Mouse (Mus musculus) cerebellum, adult 2 months (tissue): ENCODE data around the gene Ntrk2. TPM values are rescaled to one million over a fixed set of nuclear protein-coding genes. Genes with fewer than 3 reads are reported as not detected.

Experiments used
- DNase-seq, 2 experiments: peaks; one replicate each; pipeline ENCODE4 v3.0.0; 2021
- H3K27ac ChIP-seq: fragments of 200-500 bp; 2 replicates; pipeline ENCODE4 v1.5.1; 2012; ENCODE audit warnings: low read length, control low read depth, inconsistent platforms; ENCODE audit not compliant: insufficient read depth
- H3K27me3 ChIP-seq: fragments of 200-500 bp; 2 replicates; pipeline ENCODE4 v1.6.1; 2012; ENCODE audit warnings: inconsistent platforms, mild to moderate bottlenecking, low read length, moderate library complexity; ENCODE audit not compliant: control insufficient read depth, insufficient read depth
- H3K4me1 ChIP-seq: fragments of 200-500 bp; 2 replicates; pipeline ENCODE4 v1.6.1; 2011; ENCODE audit warnings: low read length; ENCODE audit not compliant: control insufficient read depth, insufficient read depth
- H3K4me3 ChIP-seq: fragments of 200-500 bp; replicated peaks from 2 replicates; pipeline ENCODE3; 2011; ENCODE audit warnings: mild to moderate bottlenecking, low read depth, low read length, control low read depth; ENCODE audit not compliant: insufficient read depth
- CTCF ChIP-seq: fragments of 200-500 bp; IDR thresholded peaks from 2 replicates; pipeline ENCODE4 v1.5.1; 2011; ENCODE audit warnings: low read depth, mild to moderate bottlenecking, control low read depth, low read length, moderate library complexity, borderline replicate concordance; ENCODE audit not compliant: insufficient read depth
- POLR2A ChIP-seq: fragments of 200-500 bp; IDR thresholded peaks from 2 replicates; pipeline ENCODE4 v1.6.1; 2011; ENCODE audit warnings: low read length, control low read depth, borderline replicate concordance; ENCODE audit not compliant: insufficient read depth
- WGBS: fragments of 180-500 bp; shearing (Covaris S2); methylation state at CpG from one replicate; pipeline ENCODE4 v1.1.7; 2018; 5-methylcytosine and 5-hydroxymethylcytosine counted together
- polyA plus RNA-seq: library from polyadenylated mRNA; depleted of rRNA; stranded (reverse); fragments of >200 nt; gene quantifications from 2 replicates; pipeline ENCODE4 v1.2.3, GENCODE M21; 2012

Gene Ntrk2
- polyA plus RNA-seq, 1 experiment, result 136 TPM

GRCm38 (mm10) chr13:58933126-58933525 lies 126.8 kb downstream of the Ntrk2 start:
- Histone ChIP-seq H3K27me3 (no peaks in the 10 kb centered on the region), H3K27ac (peak overlapping the region; percentile 38; the same call in 1 of the 2 replicates), H3K4me3 (no peak overlapping the region), H3K4me1 (peaks cover 53% of the 10 kb centered on the region)
- TF ChIP-seq CTCF (no peak), POLR2A (no peak)
- DNase-seq, result peak; percentile 42 to 49
- WGBS, result 37% methylated on average over 4 of the region's 4 CpGs

GRCm38 (mm10) chr13:58934576-58935110 lies 128.3 kb downstream of the Ntrk2 start:
- peak overlapping the region; percentile 97 for H3K27ac ChIP-seq

DNA sequence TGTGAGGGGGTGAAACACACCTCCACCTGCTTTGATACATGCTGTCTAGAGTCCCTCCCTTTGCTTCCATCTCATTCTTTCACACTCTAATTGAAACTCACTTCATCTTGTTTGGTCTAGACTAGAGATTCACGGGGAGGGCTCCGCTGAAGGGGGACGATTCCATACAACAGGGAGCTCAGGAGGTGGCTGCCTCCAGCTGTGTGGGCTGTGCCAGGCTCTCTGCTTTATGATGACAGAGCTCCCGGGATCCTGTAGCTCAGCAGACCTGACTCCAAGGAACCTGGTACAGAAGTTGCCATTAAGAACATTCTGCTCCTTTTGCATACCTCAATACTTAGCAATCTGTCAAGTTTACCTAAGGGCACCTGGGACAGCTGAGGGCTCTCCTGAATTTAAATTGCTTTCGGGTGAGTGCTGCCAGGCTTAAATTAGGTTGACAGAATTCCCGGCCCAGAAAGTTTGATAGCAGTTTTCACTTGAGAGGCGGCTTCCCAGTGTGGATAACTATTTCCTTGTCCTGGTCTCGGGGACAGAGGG lies 129.7 kb downstream of the Ntrk2 start:
- DNase-seq, result peak in 1 of 2 experiments; percentile 34
- Histone ChIP-seq H3K4me3 (no peak overlapping the region), H3K4me1 (peaks cover 64% of the 10 kb centered on the region), H3K27ac (no peak overlapping the region; the same call in 1 of the 2 replicates), H3K27me3 (no peaks in the 10 kb centered on the region)
- 42% methylated on average over 8 of the region's 8 CpGs for WGBS
- TF ChIP-seq POLR2A, result no peak

More at GRCm38 (mm10) chr13:58934576-58935110, 128.3 kb downstream of the Ntrk2 start:
- DNase-seq, result peak; percentile 61 to 62
- WGBS, result 25% methylated on average over 3 of the region's 3 CpGs
- peaks cover 56% of the 10 kb centered on the region for H3K4me1 ChIP-seq
- no peak overlapping the region for H3K4me3 ChIP-seq
- no peak for TF ChIP-seq POLR2A
- TF ChIP-seq CTCF, result no peak
- no peaks in the 10 kb centered on the region for H3K27me3 ChIP-seq

DNA sequence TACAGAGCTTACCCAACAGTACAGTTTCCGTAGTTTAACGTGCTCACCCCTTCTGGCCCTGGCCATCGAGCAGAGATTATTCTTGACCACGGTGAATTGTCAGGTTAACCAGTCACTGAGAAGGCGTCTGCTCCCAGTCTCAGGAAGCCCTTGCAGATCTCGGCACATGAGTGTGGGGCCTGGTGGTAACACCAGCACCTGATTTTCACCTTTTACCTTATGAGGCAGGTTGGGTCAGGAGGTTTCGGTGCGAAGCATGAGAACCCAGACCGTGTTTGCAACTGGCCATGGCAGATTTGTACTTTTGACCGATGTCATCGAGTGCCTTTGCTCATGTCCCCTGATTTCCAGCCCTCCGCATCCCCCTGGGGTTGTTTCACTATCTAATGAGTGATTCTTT lies 131.5 kb downstream of the Ntrk2 start:
- no peak overlapping the region for H3K4me3 ChIP-seq
- WGBS, result 88% methylated on average over 12 of the region's 12 CpGs
- H3K27me3 ChIP-seq, result no peaks in the 10 kb centered on the region
- peak overlapping the region; percentile 56 for H3K27ac ChIP-seq
- TF ChIP-seq POLR2A (no peak), CTCF (no peak)
- H3K4me1 ChIP-seq, result peaks cover 66% of the 10 kb centered on the region
- peak; percentile 34 to 42 for DNase-seq

DNA sequence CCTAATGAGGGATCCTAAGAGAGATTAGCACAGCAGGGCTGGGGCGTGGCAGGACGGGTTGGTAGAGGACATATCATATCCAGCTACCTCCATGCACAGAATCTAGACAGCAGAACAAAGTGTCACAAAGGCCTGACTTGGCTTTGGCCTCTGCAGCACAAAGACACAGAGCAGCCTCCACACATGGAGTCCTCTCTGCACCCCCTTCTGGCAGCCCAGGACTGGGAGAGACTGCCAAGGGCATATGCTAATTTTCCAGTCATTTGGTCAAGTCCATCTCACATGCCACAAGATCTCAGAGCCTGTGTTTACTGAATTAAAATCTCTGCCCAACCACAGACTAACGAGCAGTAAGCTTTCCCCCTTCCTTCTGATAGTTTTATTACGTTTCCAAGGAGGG lies 132.1 kb downstream of the Ntrk2 start:
- WGBS, result 6% methylated on average over 4 of the region's 4 CpGs
- no peak for TF ChIP-seq POLR2A
- peak; percentile 44; the same call in 1 of the 2 replicates for TF ChIP-seq CTCF

GRCm38 (mm10) chr13:58940208-58940607 lies 133.8 kb downstream of the Ntrk2 start:
- Histone ChIP-seq H3K27ac (peak overlapping the region; percentile 8; the same call in 1 of the 2 replicates), H3K27me3 (no peaks in the 10 kb centered on the region), H3K4me1 (peaks cover 47% of the 10 kb centered on the region), H3K4me3 (no peak overlapping the region)
- DNase-seq, result peak in 1 of 2 experiments; percentile 78
- 26% methylated on average over 6 of the region's 6 CpGs for WGBS
- TF ChIP-seq CTCF (no peak), POLR2A (no peak)

More for the DNA sequence above, 132.1 kb downstream of the Ntrk2 start:
- Histone ChIP-seq H3K4me1 (peaks cover 61% of the 10 kb centered on the region), H3K27ac (peak overlapping the region; percentile 22; the same call in 1 of the 2 replicates), H3K4me3 (no peak overlapping the region), H3K27me3 (no peaks in the 10 kb centered on the region)
- peak; percentile 90 to 97 for DNase-seq

DNA sequence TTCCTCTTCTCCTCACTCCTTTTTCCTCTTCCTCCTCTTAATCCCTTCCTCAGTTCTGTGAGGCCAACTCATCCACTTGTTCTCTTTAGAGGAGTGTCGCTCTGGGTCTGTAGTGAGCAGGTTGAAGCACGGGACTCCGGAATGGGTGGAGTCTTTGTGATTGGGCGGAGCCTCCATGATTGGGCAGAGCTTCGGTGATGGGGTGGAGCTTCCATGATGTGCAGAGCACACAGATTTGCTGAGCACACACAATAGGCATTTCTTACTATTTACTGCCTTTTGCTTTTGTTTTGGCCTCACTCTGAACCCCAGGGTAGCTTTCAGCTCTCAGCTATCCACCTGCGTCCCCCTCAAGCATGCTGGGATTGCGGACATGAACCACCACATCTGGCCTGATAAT lies 134.4 kb downstream of the Ntrk2 start:
- 76% methylated on average over 7 of the region's 7 CpGs for WGBS
- no peak overlapping the region for H3K4me3 ChIP-seq
- DNase-seq, result no peak
- H3K27me3 ChIP-seq, result no peaks in the 10 kb centered on the region
- 0 out of 2 replicates have a peak overlapping the region, but pooled peaks have one; percentile 8 for H3K27ac ChIP-seq
- TF ChIP-seq CTCF, result no peak
- TF ChIP-seq POLR2A, result no peak
- peaks cover 42% of the 10 kb centered on the region for H3K4me1 ChIP-seq

DNA sequence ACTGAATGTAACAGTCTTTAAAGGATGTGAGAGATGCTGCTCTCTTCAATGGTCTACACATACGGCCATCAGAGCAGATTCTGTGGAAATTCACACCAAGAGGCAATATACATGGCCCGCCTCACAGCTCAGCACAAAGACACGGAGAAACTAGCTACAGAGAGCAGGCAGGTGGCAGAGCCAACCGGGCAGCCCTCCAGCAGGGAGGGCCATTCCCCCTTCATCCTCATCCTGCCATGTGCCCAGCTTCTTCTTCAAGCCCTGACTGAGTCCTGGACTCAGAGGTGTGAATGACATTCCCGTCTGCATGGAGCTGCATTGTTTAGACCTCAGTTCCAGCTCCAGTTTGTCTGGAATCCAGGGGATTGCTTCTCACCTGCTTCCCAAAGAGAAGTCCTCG lies 139.4 kb downstream of the Ntrk2 start:
- WGBS, result 18% methylated on average over 6 of the region's 6 CpGs
- H3K4me1 ChIP-seq, result peaks cover 22% of the 10 kb centered on the region
- peak; percentile 71 to 84 for DNase-seq
- H3K4me3 ChIP-seq, result no peak overlapping the region
- no peak for TF ChIP-seq CTCF
- no peak for TF ChIP-seq POLR2A
- no peaks in the 10 kb centered on the region for H3K27me3 ChIP-seq
- no peak overlapping the region for H3K27ac ChIP-seq
